Mouse (Mus musculus) adrenal gland, adult (tissue): ENCODE results near the gene Ppfibp2.

Experiments used
- DNase-seq, 2 experiments: peaks; one replicate each; pipeline ENCODE4 v3.0.0; 2022 to 2023; ENCODE audit warnings: low spot score in 1 of 2; ENCODE audit not compliant: inconsistent age in 2 of 2

Ppfibp2 gene

DNA sequence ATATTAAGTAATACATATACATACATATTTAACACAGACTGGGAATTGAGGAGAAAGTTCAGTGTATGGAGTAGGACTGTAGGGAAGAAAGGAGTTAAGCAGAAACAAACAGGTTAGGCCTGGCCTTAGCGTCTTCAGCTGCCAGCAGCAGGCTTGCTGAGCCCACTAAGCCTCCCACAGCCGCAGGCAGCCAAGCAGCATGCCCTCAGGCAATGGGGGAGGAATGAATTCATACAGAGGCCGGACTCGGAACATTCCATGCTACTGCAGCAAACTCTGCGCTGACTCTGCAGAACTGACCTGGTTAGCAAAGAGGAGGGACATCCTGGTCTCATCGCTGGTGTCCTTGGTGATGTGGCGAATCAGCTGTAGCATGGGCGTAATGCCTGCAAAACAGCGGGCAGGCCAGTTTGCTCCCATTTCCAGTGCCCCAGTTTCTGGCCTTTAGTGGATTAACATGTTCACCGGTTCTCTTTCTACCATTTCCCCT is 157.1 kb downstream of the Ppfibp2 start:
- DNase-seq = no peak

DNA sequence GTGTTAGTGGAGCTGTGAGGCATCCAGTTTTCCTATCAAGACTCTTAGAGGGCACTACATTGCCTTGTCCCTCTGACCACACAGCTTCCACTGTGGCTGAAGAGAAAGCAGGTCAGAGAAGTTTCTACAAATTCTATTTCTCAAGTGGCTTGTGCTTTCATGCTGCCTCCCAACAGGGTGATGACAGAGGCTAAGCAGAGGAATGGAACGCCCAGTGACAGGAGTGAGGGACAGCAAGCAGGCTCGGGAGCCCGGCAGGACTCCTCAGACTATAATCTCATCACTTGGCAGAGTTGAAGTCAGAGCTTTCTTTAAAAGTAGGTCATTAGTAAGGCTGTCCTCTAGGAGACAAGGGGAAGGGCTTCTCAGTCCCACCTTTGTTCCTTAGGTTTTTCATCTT is 160.9 kb downstream of the Ppfibp2 start:
- no peak for DNase-seq

DNA sequence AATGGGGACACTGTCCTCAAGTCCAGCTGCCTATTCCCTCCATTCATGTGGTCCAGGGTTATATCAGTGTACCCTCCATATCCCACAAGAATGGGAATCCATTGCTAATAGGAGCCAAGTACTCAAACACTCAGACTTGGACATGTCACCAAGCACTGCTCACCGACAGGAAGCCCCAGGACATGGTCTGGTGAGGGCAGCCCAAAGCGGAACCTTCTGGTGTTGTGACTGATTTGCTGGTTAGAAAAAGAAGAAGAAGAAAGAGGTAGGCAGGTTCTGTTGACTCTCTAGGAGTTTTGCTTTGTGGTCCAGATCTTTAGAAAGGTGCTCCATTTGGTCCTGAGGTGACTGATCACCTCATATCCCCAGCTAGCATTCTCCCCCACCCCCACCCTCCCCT is 161.7 kb downstream of the Ppfibp2 start:
- DNase-seq = no peak

- DNase-seq = peak in 1 of 2 experiments; percentile 43
These were observed 162.5 kb downstream of the Ppfibp2 start, which contains the start of gene Cyb5r2 for GRCm38 (mm10) chr7:107757308-107758151. TSS of gene Cyb5r2 (minus strand) at chr7:107758032.

DNA sequence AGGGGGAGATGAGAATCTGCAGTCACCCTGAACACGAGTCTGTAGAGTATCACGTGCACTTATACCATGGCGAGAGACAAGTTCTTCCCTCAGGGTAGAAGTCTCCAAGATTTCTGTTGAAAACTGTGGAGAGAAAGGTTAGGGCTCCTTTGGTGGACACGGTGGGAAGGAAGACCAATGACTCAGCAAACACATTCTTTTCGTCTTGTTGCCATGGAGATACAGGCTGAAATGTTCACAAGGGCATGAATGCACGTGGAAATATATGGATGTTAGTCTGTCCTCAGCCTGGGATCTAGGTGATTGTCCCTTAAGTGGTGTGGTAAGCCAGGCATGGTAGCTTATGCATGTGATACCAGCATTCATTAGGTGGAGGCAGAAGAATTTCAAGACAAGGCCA is 175.8 kb downstream of the Ppfibp2 start:
- no peak for DNase-seq

DNA sequence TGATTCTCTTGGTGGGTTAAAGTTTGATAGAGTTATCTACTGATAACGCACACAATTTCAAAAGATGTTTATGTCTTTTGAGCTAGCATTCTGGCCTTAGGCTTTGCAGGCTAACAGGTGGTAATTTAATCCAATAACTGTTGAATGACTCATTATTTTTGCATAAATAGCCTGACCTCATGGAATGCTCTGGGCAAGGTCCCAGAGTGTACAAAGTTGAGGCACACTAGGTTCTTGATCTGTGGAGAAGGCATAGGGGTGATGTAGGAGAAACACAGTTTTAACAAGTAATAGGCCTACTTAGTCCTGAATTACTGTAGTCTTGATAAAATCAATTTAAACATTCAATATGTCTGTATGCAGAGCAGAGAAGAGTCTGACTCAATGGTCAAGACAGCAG is 183.2 kb downstream of the Ppfibp2 start:
- DNase-seq = no peak

- peak in 1 of 2 experiments; percentile 29 for DNase-seq
These were observed 184.6 kb downstream of the Ppfibp2 start for GRCm38 (mm10) chr7:107779611-107780010.

- DNase-seq = peak in 1 of 2 experiments; percentile 42
These were observed 193.1 kb downstream of the Ppfibp2 start for GRCm38 (mm10) chr7:107787977-107788620.

DNA sequence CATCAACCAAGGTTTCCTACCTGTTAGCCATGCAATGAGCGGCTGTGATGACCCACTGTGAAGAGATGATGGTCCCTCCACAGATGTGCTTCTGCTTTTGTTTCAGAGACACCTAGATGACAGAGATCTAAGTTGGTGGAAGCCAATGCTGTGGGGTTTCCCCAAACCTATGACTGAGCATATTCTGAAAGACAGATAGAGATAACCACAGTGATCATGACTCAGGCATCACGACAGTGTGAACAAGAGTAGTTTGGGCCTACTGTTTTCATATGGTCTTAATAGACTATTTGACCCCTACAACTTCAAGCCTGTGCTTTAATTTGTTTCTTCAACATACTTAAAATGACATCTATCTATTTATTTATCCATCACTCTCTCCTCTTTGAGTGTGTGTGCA is 201.5 kb downstream of the Ppfibp2 start:
- no peak for DNase-seq
